Comparison of ENCODE assay signal across 30 mouse cellular contexts in genomic region chr6:42229610-42230009, GRCm38 (mm10). TPM values are rescaled to one million over a fixed set of nuclear protein-coding genes. Genes with fewer than 3 reads are reported as not detected.
A peak's percentile ranks its signal among the peaks of the same experiment; 100 is the strongest.
DNase-seq lines count a peak whose midpoint lies in the region; ATAC-seq and TF ChIP-seq lines count a peak whose summit lies in the region.
"Had no signal": no experiment of that assay in that cellular context is flagged by ENCODE, and none has a peak within 500 bp of the region (broad histone marks: within the 10 kb centered on the region; RNA-seq: fewer than 3 reads in every experiment).

No protein-coding gene starts in this region.

- TF ChIP-seq CTCF in intestine, postnatal 0 days (IDR thresholded peaks at IDR 0.05; ENCODE audit: low read depth) = no peak

- no peaks in the 10 kb centered on the region for H3K36me3 ChIP-seq in heart, embryonic 12.5 days
- H3K36me3 ChIP-seq in intestine, embryonic 15.5 days = no peaks in the 10 kb centered on the region
- no peaks in the 10 kb centered on the region for H3K36me3 ChIP-seq in intestine, postnatal 0 days (ENCODE audit: control insufficient read depth, insufficient read depth)
- H3K36me3 ChIP-seq in stomach, embryonic 16.5 days (ENCODE audit: control insufficient read depth, insufficient read depth, low read length) = no peaks in the 10 kb centered on the region
- no peaks in the 10 kb centered on the region for H3K36me3 ChIP-seq in embryonic facial prominence, embryonic 10.5 days (replicated peaks)
- H3K36me3 ChIP-seq: embryonic facial prominence, embryonic 13.5 days; embryonic facial prominence, embryonic 15.5 days; forebrain, embryonic 10.5 days; forebrain, embryonic 12.5 days; G1E had no signal

- H3K9me3 ChIP-seq in heart, embryonic 12.5 days (replicated peaks) = no peaks in the 10 kb centered on the region
- no peaks in the 10 kb centered on the region for H3K9me3 ChIP-seq in intestine, embryonic 15.5 days
- no peaks in the 10 kb centered on the region for H3K9me3 ChIP-seq in intestine, postnatal 0 days (ENCODE audit: control insufficient read depth)
- H3K9me3 ChIP-seq in stomach, embryonic 16.5 days (replicated peaks; ENCODE audit: control insufficient read depth, low read length) = no peaks in the 10 kb centered on the region
- H3K9me3 ChIP-seq in embryonic facial prominence, embryonic 10.5 days = no peaks in the 10 kb centered on the region
- H3K9me3 ChIP-seq: embryonic facial prominence, embryonic 13.5 days; embryonic facial prominence, embryonic 15.5 days; forebrain, embryonic 10.5 days; forebrain, embryonic 12.5 days; G1E had no signal

- 0 out of 2 replicates have a peak, but pooled peaks cover 5% of the 10 kb centered on the region for H3K27me3 ChIP-seq in heart, embryonic 12.5 days (replicated peaks)
- no peaks in the 10 kb centered on the region for H3K27me3 ChIP-seq in intestine, embryonic 15.5 days (replicated peaks)
- no peaks in the 10 kb centered on the region for H3K27me3 ChIP-seq in intestine, postnatal 0 days (replicated peaks; ENCODE audit: control insufficient read depth, insufficient read depth, low read length)
- no peaks in the 10 kb centered on the region for H3K27me3 ChIP-seq in stomach, embryonic 16.5 days (ENCODE audit: control insufficient read depth, insufficient read depth, low read length)
- H3K27me3 ChIP-seq in embryonic facial prominence, embryonic 10.5 days (replicated peaks; ENCODE audit: low read depth, poor library complexity, severe bottlenecking) = no peaks in the 10 kb centered on the region
- H3K27me3 ChIP-seq: CH12.LX; embryonic facial prominence, embryonic 15.5 days; forebrain, embryonic 12.5 days; Patski had no signal

- H3K4me2 ChIP-seq in heart, embryonic 12.5 days = no peak overlapping the region
- no peak overlapping the region for H3K4me2 ChIP-seq in intestine, embryonic 15.5 days (replicated peaks)
- H3K4me2 ChIP-seq in intestine, postnatal 0 days (replicated peaks; ENCODE audit: low read depth) = no peak overlapping the region
- no peak overlapping the region for H3K4me2 ChIP-seq in stomach, embryonic 16.5 days (ENCODE audit: low read depth, low read length)
- H3K4me2 ChIP-seq: embryonic facial prominence, embryonic 13.5 days; embryonic facial prominence, embryonic 15.5 days; forebrain, embryonic 12.5 days had no signal

- ATAC-seq in heart, embryonic 12.5 days (ENCODE audit: insufficient number of reproducible peaks, low FRiP score) = no peak
- ATAC-seq in intestine, embryonic 15.5 days = peak; percentile 86
- peak; percentile 89 for ATAC-seq in intestine, postnatal 0 days
- peak; percentile 76 for ATAC-seq in stomach, embryonic 16.5 days (ENCODE audit: insufficient read depth, low FRiP score)
- ATAC-seq: activated CD4-positive, CD25-positive, alpha-beta regulatory T cell, adult 4 months; CD4-positive, CD25-positive, alpha-beta regulatory T cell, adult 4 months; forebrain, embryonic 14.5 days; Patski had no signal

- peak; percentile 59 for DNase-seq in heart, adult 11 months
- no peak for DNase-seq in embryonic facial prominence, embryonic 10.5 days (ENCODE audit: low spot score)
- no peak for DNase-seq in lung, postnatal 14 days
- DNase-seq in spleen, postnatal 36 days (ENCODE audit: low spot score in 2 of 2) = no peak
- DNase-seq: adrenal gland, adult 8-10 months; adrenal gland, postnatal 14 days; adrenal gland, postnatal 36 days; B cell, adult 2 months; cerebellum, adult 11-12 months; cerebellum, adult 2 months; cerebellum, adult 9-10 months; cerebellum, postnatal 10 days; cerebellum, postnatal 25 days had no signal

- 53% methylated on average over 4 of the region's 4 CpGs for WGBS in heart, embryonic 12.5 days
- WGBS in intestine, embryonic 15.5 days = 51% methylated on average over 4 of the region's 4 CpGs
- 33% methylated on average over 4 of the region's 4 CpGs for WGBS in intestine, postnatal 0 days
- WGBS in stomach, embryonic 16.5 days = 61% methylated on average over 4 of the region's 4 CpGs
- WGBS in embryonic facial prominence, embryonic 10.5 days = 83% methylated on average over 4 of the region's 4 CpGs

- no peak overlapping the region for H3K4me3 ChIP-seq in heart, embryonic 12.5 days
- H3K4me3 ChIP-seq in intestine, embryonic 15.5 days (replicated peaks) = no peak overlapping the region
- no peak overlapping the region for H3K4me3 ChIP-seq in intestine, postnatal 0 days (ENCODE audit: low read depth, low read length)
- H3K4me3 ChIP-seq in stomach, embryonic 16.5 days (replicated peaks; ENCODE audit: low read length) = no peak overlapping the region
- no peak overlapping the region for H3K4me3 ChIP-seq in embryonic facial prominence, embryonic 10.5 days
- H3K4me3 ChIP-seq: embryonic facial prominence, embryonic 13.5 days; embryonic facial prominence, embryonic 15.5 days; erythroblast, embryonic 14.5 days; forebrain, embryonic 10.5 days; forebrain, embryonic 12.5 days had no signal

- H3K9ac ChIP-seq in heart, embryonic 12.5 days = no peak overlapping the region
- H3K9ac ChIP-seq in intestine, embryonic 15.5 days = no peak overlapping the region
- no peak overlapping the region for H3K9ac ChIP-seq in intestine, postnatal 0 days (ENCODE audit: low read depth, low read length)
- H3K9ac ChIP-seq in stomach, embryonic 16.5 days (ENCODE audit: low read length) = no peak overlapping the region
- H3K9ac ChIP-seq: embryonic facial prominence, embryonic 13.5 days; embryonic facial prominence, embryonic 15.5 days; forebrain, embryonic 12.5 days had no signal

- H3K4me1 ChIP-seq in heart, embryonic 12.5 days (replicated peaks) = no peaks in the 10 kb centered on the region
- H3K4me1 ChIP-seq in intestine, embryonic 15.5 days (replicated peaks) = no peaks in the 10 kb centered on the region
- 0 out of 2 replicates have a peak, but pooled peaks cover 2% of the 10 kb centered on the region for H3K4me1 ChIP-seq in intestine, postnatal 0 days (replicated peaks; ENCODE audit: control insufficient read depth, insufficient read depth, low read length)
- H3K4me1 ChIP-seq in stomach, embryonic 16.5 days (ENCODE audit: control insufficient read depth, insufficient read depth, low read length) = no peaks in the 10 kb centered on the region
- H3K4me1 ChIP-seq in embryonic facial prominence, embryonic 10.5 days = no peaks in the 10 kb centered on the region
- H3K4me1 ChIP-seq: embryonic facial prominence, embryonic 13.5 days; embryonic facial prominence, embryonic 15.5 days; forebrain, embryonic 10.5 days; forebrain, embryonic 12.5 days had no signal

- H3K27ac ChIP-seq in heart, embryonic 12.5 days (ENCODE audit: poor library complexity, severe bottlenecking) = no peak overlapping the region
- no peak overlapping the region for H3K27ac ChIP-seq in intestine, embryonic 15.5 days
- H3K27ac ChIP-seq in intestine, postnatal 0 days (ENCODE audit: low read depth, low read length) = no peak overlapping the region
- H3K27ac ChIP-seq in stomach, embryonic 16.5 days (ENCODE audit: low read length) = no peak overlapping the region
- no peak overlapping the region for H3K27ac ChIP-seq in embryonic facial prominence, embryonic 10.5 days (replicated peaks)
- H3K27ac ChIP-seq: embryonic facial prominence, embryonic 13.5 days; embryonic facial prominence, embryonic 15.5 days; forebrain, embryonic 10.5 days; forebrain, embryonic 12.5 days had no signal

RNA-seq across cellular contexts. Expression of gene Tas2r144, which starts 14.5 kb away (rescaled TPM):
- not detected in 2 replicates for polyA plus RNA-seq in heart, embryonic 12.5 days (2016; fragmentation: Nextera tagmentation; extraction: Ambion mirVana)
- polyA plus RNA-seq in intestine, embryonic 15.5 days (2015; fragmentation: Nextera tagmentation; extraction: Ambion mirVana) = not detected in 2 replicates
- not detected in 2 replicates for polyA plus RNA-seq in intestine, postnatal 0 days (2015; fragmentation: Nextera tagmentation; extraction: Ambion mirVana)
- not detected in 2 replicates for polyA plus RNA-seq in stomach, embryonic 16.5 days (2015; fragmentation: Nextera tagmentation; extraction: Ambion mirVana)
- polyA plus RNA-seq in embryonic facial prominence, embryonic 10.5 days (2016; fragmentation: Nextera tagmentation; extraction: Ambion mirVana) = not detected in 2 replicates
- polyA plus RNA-seq: activated CD4-positive, CD25-positive, alpha-beta regulatory T cell, adult 4 months; CD4-positive, CD25-positive, alpha-beta regulatory T cell, adult 4 months; cerebellum, adult 2 months; cortical plate, adult 2 months; embryonic facial prominence, embryonic 11.5 days; embryonic facial prominence, embryonic 13.5 days; embryonic facial prominence, embryonic 15.5 days; erythroblast, embryonic 14.5 days; forebrain, embryonic 10.5 days; forebrain, embryonic 12.5 days; forebrain, embryonic 14.5 days; G1E; Patski had no signal

RNA-seq across cellular contexts. Expression of gene Gstk1, which starts 16.1 kb away (rescaled TPM):
- 9.9 and 10.9 TPM in 2 replicates for polyA plus RNA-seq in heart, embryonic 12.5 days (2016; fragmentation: Nextera tagmentation; extraction: Ambion mirVana)
- polyA plus RNA-seq in intestine, embryonic 15.5 days (2015; fragmentation: Nextera tagmentation; extraction: Ambion mirVana) = 24.0 and 26.5 TPM in 2 replicates
- 20.5 and 22.6 TPM in 2 replicates for polyA plus RNA-seq in intestine, postnatal 0 days (2015; fragmentation: Nextera tagmentation; extraction: Ambion mirVana)
- polyA plus RNA-seq in stomach, embryonic 16.5 days (2015; fragmentation: Nextera tagmentation; extraction: Ambion mirVana) = 22.8 and 23.8 TPM in 2 replicates
- 18.1 and 18.7 TPM in 2 replicates for polyA plus RNA-seq in embryonic facial prominence, embryonic 10.5 days (2016; fragmentation: Nextera tagmentation; extraction: Ambion mirVana)
- polyA plus RNA-seq: G1E had no signal

RNA-seq across cellular contexts. Expression of gene Tmem139, which starts 32.2 kb away (rescaled TPM):
- 0.19 and 0.27 TPM in 2 replicates for polyA plus RNA-seq in heart, embryonic 12.5 days (2016; fragmentation: Nextera tagmentation; extraction: Ambion mirVana)
- 9.9 and 11.8 TPM in 2 replicates for polyA plus RNA-seq in intestine, embryonic 15.5 days (2015; fragmentation: Nextera tagmentation; extraction: Ambion mirVana)
- polyA plus RNA-seq in intestine, postnatal 0 days (2015; fragmentation: Nextera tagmentation; extraction: Ambion mirVana) = 29.7 and 32.4 TPM in 2 replicates
- 6.3 and 8.6 TPM in 2 replicates for polyA plus RNA-seq in stomach, embryonic 16.5 days (2015; fragmentation: Nextera tagmentation; extraction: Ambion mirVana)
- 0.60 and 0.90 TPM in 2 replicates for polyA plus RNA-seq in embryonic facial prominence, embryonic 10.5 days (2016; fragmentation: Nextera tagmentation; extraction: Ambion mirVana)
- polyA plus RNA-seq: activated CD4-positive, CD25-positive, alpha-beta regulatory T cell, adult 4 months; CD4-positive, CD25-positive, alpha-beta regulatory T cell, adult 4 months; cerebellum, adult 2 months; cortical plate, adult 2 months; erythroblast, embryonic 14.5 days; forebrain, embryonic 14.5 days; G1E had no signal

RNA-seq across cellular contexts. Expression of gene Casp2, which starts 35.2 kb away (rescaled TPM):
- 37.6 and 38.1 TPM in 2 replicates for polyA plus RNA-seq in heart, embryonic 12.5 days (2016; fragmentation: Nextera tagmentation; extraction: Ambion mirVana)
- 42.2 and 44.9 TPM in 2 replicates for polyA plus RNA-seq in intestine, embryonic 15.5 days (2015; fragmentation: Nextera tagmentation; extraction: Ambion mirVana)
- polyA plus RNA-seq in intestine, postnatal 0 days (2015; fragmentation: Nextera tagmentation; extraction: Ambion mirVana) = 13.0 and 13.4 TPM in 2 replicates
- 47.2 and 58.2 TPM in 2 replicates for polyA plus RNA-seq in stomach, embryonic 16.5 days (2015; fragmentation: Nextera tagmentation; extraction: Ambion mirVana)
- polyA plus RNA-seq in embryonic facial prominence, embryonic 10.5 days (2016; fragmentation: Nextera tagmentation; extraction: Ambion mirVana) = 79.5 and 85.3 TPM in 2 replicates

RNA-seq across cellular contexts. Expression of gene Clcn1, which starts 56.9 kb away (rescaled TPM):
- 0.73 and 1.0 TPM in 2 replicates for polyA plus RNA-seq in heart, embryonic 12.5 days (2016; fragmentation: Nextera tagmentation; extraction: Ambion mirVana)
- polyA plus RNA-seq in intestine, embryonic 15.5 days (2015; fragmentation: Nextera tagmentation; extraction: Ambion mirVana) = 0.13 and 0.20 TPM in 2 replicates
- polyA plus RNA-seq in intestine, postnatal 0 days (2015; fragmentation: Nextera tagmentation; extraction: Ambion mirVana) = 0.12 and 0.18 TPM in 2 replicates
- polyA plus RNA-seq in stomach, embryonic 16.5 days (2015; fragmentation: Nextera tagmentation; extraction: Ambion mirVana) = 0.10 and 0.18 TPM in 2 replicates
- polyA plus RNA-seq in embryonic facial prominence, embryonic 10.5 days (2016; fragmentation: Nextera tagmentation; extraction: Ambion mirVana) = 0.80 and 1.1 TPM in 2 replicates
- polyA plus RNA-seq: activated CD4-positive, CD25-positive, alpha-beta regulatory T cell, adult 4 months; CD4-positive, CD25-positive, alpha-beta regulatory T cell, adult 4 months; erythroblast, embryonic 14.5 days; G1E had no signal
